Mouse (Mus musculus) ES-E14 (cell line): ENCODE results near the gene Olfr1278. TPM values are rescaled to one million over a fixed set of nuclear protein-coding genes. Genes with fewer than 3 reads are reported as not detected.

Experiments
- DNase-seq: peaks from one replicate; pipeline ENCODE4 v3.0.0-alpha.2; 2013; ENCODE audit warnings: low read depth, low spot score
- H3K27ac ChIP-seq: 2 replicates; pipeline ENCODE4 v1.5.1; 2012; ENCODE audit warnings: low read depth, mild to moderate bottlenecking, low read length, moderate library complexity, mixed read lengths; ENCODE audit not compliant: poor library complexity, insufficient read depth, severe bottlenecking
- H3K36me3 ChIP-seq: 2 replicates; pipeline ENCODE4 v1.6.1; 2012; ENCODE audit warnings: mild to moderate bottlenecking, low read length, moderate library complexity, mixed read lengths; ENCODE audit not compliant: control insufficient read depth, poor library complexity, insufficient read depth, severe bottlenecking
- H3K4me1 ChIP-seq, 2 experiments: fragments of 150-350 bp in 1 of 2; sonication (generic) in 1 of 2; 2 replicates each; pipeline ENCODE4 v1.6.1; 2012; ENCODE audit warnings: low read length in 2 of 2, mild to moderate bottlenecking in 1 of 2, mixed read lengths in 1 of 2; ENCODE audit not compliant: control insufficient read depth in 2 of 2, insufficient read depth in 2 of 2, poor library complexity in 1 of 2
- H3K4me3 ChIP-seq, 2 experiments: fragments of 150-350 bp in 1 of 2; sonication (generic) in 1 of 2; 2 replicates each; pipeline ENCODE4 v1.5.1; 2012; ENCODE audit warnings: low read length in 2 of 2, low read depth in 1 of 2, mild to moderate bottlenecking in 1 of 2, mixed read lengths in 1 of 2; ENCODE audit not compliant: insufficient read depth in 1 of 2, poor library complexity in 1 of 2, severe bottlenecking in 1 of 2
- H3K9ac ChIP-seq: 2 replicates; pipeline ENCODE4 v1.6.1; 2012; ENCODE audit warnings: low read depth, mild to moderate bottlenecking, low read length, mixed read lengths; ENCODE audit not compliant: poor library complexity, insufficient read depth, severe bottlenecking
- H3K9me3 ChIP-seq: fragments of 150-350 bp; sonication (generic); 2 replicates; pipeline ENCODE4 v1.6.1; 2012; ENCODE audit warnings: low read depth, mild to moderate bottlenecking, low read length; ENCODE audit not compliant: control insufficient read depth, insufficient read depth
- CHD2 ChIP-seq: IDR thresholded peaks from 2 replicates; pipeline ENCODE4 v1.6.1; 2014; ENCODE audit warnings: mild to moderate bottlenecking, low read depth, low read length, inconsistent platforms
- HCFC1 ChIP-seq: IDR thresholded peaks from 2 replicates; pipeline ENCODE4 v1.6.1; 2012; ENCODE audit warnings: low read length, inconsistent platforms, borderline replicate concordance; ENCODE audit not compliant: insufficient read depth
- MAFK ChIP-seq: IDR thresholded peaks from 2 replicates; pipeline ENCODE4 v1.6.1; 2014; ENCODE audit warnings: mild to moderate bottlenecking, low read depth, low read length, inconsistent platforms; ENCODE audit not compliant: insufficient read depth
- ZC3H11A ChIP-seq: IDR thresholded peaks from 2 replicates; pipeline ENCODE4 v1.6.1; 2012; ENCODE audit warnings: low read depth, mild to moderate bottlenecking, inconsistent platforms, low read length, borderline replicate concordance
- ZNF384 ChIP-seq: IDR thresholded peaks from 2 replicates; pipeline ENCODE4 v1.6.1; 2012; ENCODE audit warnings: low read depth, low read length, inconsistent platforms
- in situ Hi-C, 2 experiments: fragments of 600-800 bp; cut with MboI; formaldehyde crosslinking; loops; one replicate each; pipeline ENCODE4 v1.15.1; 2025; ENCODE audit warnings: low sequenced_read_pairs in 2 of 2, inconsistent platforms in 1 of 2; ENCODE audit not compliant: unreplicated experiment in 2 of 2
- total RNA-seq: library from RNA; depleted of rRNA; stranded (reverse); fragments of 300-350 nt; gene quantifications from 2 replicates; pipeline ENCODE4 v1.2.3, GENCODE M21; 2012; rRNA removed

The Olfr1278 gene
- total RNA-seq = not detected in 2 replicates

- DNase-seq = no peak
- Histone ChIP-seq H3K9ac (no peak within 1 kb of the TSS), H3K4me1 (no peaks in the 10 kb centered on the region), H3K4me3 (no peak within 1 kb of the TSS), H3K27ac (no peak within 1 kb of the TSS), H3K9me3 (no peaks in the 10 kb centered on the region), H3K36me3 (no peaks in the 10 kb centered on the region)
- no peak for TF ChIP-seq ZNF384
- no peak for TF ChIP-seq HCFC1
- no peak for TF ChIP-seq ZC3H11A
- no peak for TF ChIP-seq MAFK
- no peak for TF ChIP-seq CHD2
- in situ Hi-C loops = no loop called here
Measured at GRCm38 (mm10) chr2:111289836-111290235, at the start of gene Olfr1278. Gene Olfr1278, plus strand, starts transcription at chr2:111290136.

- in situ Hi-C loops = no loop called here
Measured at GRCm38 (mm10) chr2:111254216-111254615, 35.7 kb upstream of the Olfr1278 start, which contains the start of gene Olfr1276. Gene Olfr1276, plus strand, starts transcription at chr2:111254516.

GRCm38 (mm10) chr2:111274006-111274405 lies 15.9 kb upstream of the Olfr1278 start, which contains the start of gene Olfr1277:
Gene Olfr1277, minus strand, starts transcription at chr2:111274106.
- no peak for DNase-seq
- no peaks in the 10 kb centered on the region for H3K4me1 ChIP-seq
- H3K9me3 ChIP-seq = no peaks in the 10 kb centered on the region
- no peak within 1 kb of the TSS for H3K4me3 ChIP-seq
- no peak within 1 kb of the TSS for H3K27ac ChIP-seq
- H3K9ac ChIP-seq = no peak within 1 kb of the TSS
- in situ Hi-C loops = no loop called here
- TF ChIP-seq MAFK (no peak), HCFC1 (no peak), ZNF384 (no peak), CHD2 (no peak), ZC3H11A (no peak)
- no peaks in the 10 kb centered on the region for H3K36me3 ChIP-seq

More at GRCm38 (mm10) chr2:111254216-111254615, 35.7 kb upstream of the Olfr1278 start, which contains the start of gene Olfr1276:
- no peak for DNase-seq
- H3K9ac ChIP-seq = no peak within 1 kb of the TSS
- no peak for TF ChIP-seq HCFC1
- no peak for TF ChIP-seq MAFK
- no peak for TF ChIP-seq CHD2
- TF ChIP-seq ZNF384 = no peak
- no peak for TF ChIP-seq ZC3H11A
- H3K4me1 ChIP-seq = no peaks in the 10 kb centered on the region
- no peaks in the 10 kb centered on the region for H3K36me3 ChIP-seq
- no peak within 1 kb of the TSS for H3K27ac ChIP-seq
- no peaks in the 10 kb centered on the region for H3K9me3 ChIP-seq
- no peak within 1 kb of the TSS for H3K4me3 ChIP-seq

GRCm38 (mm10) chr2:111298541-111298940 lies 8.6 kb downstream of the Olfr1278 start:
- TF ChIP-seq MAFK = no peak
- no peak for TF ChIP-seq ZNF384
- no peak for TF ChIP-seq CHD2
- no peak for TF ChIP-seq HCFC1
- no peak for TF ChIP-seq ZC3H11A
- no peak for DNase-seq
- H3K36me3 ChIP-seq = no peaks in the 10 kb centered on the region
- no peaks in the 10 kb centered on the region for H3K4me1 ChIP-seq
- no peak overlapping the region for H3K4me3 ChIP-seq
- in situ Hi-C loops = no loop called here
- H3K9ac ChIP-seq = no peak overlapping the region
- H3K9me3 ChIP-seq = no peaks in the 10 kb centered on the region
- no peak overlapping the region for H3K27ac ChIP-seq
